Mouse (Mus musculus): Measurements from ENCODE around the gene Gm36210. TPM values are rescaled to one million over a fixed set of nuclear protein-coding genes. Genes with fewer than 3 reads are reported as not detected.

The Gm36210 gene
- polyA plus RNA-seq, 1 experiment from 2014 or later: not detected

DNA sequence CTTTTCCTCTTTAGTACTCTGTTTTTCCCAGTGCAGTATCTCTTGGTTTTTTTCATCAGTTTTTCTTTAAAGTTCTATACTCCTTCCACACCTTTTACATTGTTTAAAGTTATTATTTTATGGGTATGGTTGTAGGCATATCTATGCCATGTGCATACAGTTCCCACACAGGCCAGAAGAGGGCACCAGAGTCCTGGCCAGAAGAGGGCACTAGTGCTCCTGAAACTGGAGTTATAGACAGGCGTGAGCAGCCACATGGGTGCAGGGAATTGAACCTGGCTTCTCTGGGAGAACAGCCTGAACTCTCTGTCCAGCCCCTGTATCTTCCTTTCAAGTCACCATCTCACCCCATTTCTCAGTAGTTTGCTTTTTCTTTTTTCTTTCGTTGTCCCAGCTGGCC lies 32.1 kb upstream of the Gm36210 start:
- ATAC-seq (ENCODE audit: insufficient number of reproducible peaks, insufficient read depth, low FRiP score, low read depth): no peak
- Histone ChIP-seq H3K27me3 (ENCODE audit: control insufficient read depth, insufficient read depth, low read length) (no peaks in the 10 kb centered on the region), H3K4me2 (replicated peaks; ENCODE audit: low read depth, low read length) (no peak overlapping the region), H3K4me1 (ENCODE audit: control insufficient read depth, insufficient read depth, low read length) (no peaks in the 10 kb centered on the region), H3K4me3 (ENCODE audit: low read depth, low read length) (no peak overlapping the region), H3K9ac (replicated peaks; ENCODE audit: low read depth, low read length) (no peak overlapping the region), H3K36me3 (ENCODE audit: control insufficient read depth, insufficient read depth, low read length) (no peaks in the 10 kb centered on the region), H3K27ac (ENCODE audit: low read length) (no peak overlapping the region), H3K9me3 (ENCODE audit: control insufficient read depth, low read depth, low read length) (peaks cover 2% of the 10 kb centered on the region; the same call in 1 of the 2 replicates)
- WGBS: 45% methylated on average over 2 of the region's 2 CpGs

DNA sequence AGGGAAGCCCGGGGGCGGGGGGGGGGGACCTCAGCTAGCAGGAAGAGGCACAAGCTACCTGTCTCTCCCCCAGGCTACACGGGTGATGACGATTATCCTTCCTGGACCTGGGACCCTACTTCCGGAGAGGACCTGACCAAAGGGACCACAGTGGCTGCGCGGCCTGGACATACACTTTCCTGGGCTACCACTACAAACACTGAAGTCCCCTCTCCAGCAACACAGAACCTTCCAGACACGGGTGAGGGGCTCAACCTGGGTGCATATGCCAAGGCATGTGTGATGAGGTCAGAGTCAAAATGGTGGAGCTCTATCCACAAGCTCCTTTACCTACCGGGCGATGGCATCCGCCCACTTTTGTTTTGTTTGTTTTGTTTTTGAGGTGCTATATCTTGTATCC lies 31.1 kb upstream of the Gm36210 start:
- Histone ChIP-seq H3K9me3 (ENCODE audit: control insufficient read depth, low read depth, low read length) (peaks cover 2% of the 10 kb centered on the region; the same call in 1 of the 2 replicates), H3K27me3 (ENCODE audit: control insufficient read depth, insufficient read depth, low read length) (no peaks in the 10 kb centered on the region), H3K9ac (replicated peaks; ENCODE audit: low read depth, low read length) (no peak overlapping the region), H3K27ac (ENCODE audit: low read length) (no peak overlapping the region), H3K36me3 (ENCODE audit: control insufficient read depth, insufficient read depth, low read length) (no peaks in the 10 kb centered on the region), H3K4me2 (replicated peaks; ENCODE audit: low read depth, low read length) (no peak overlapping the region), H3K4me3 (ENCODE audit: low read depth, low read length) (no peak overlapping the region), H3K4me1 (ENCODE audit: control insufficient read depth, insufficient read depth, low read length) (no peaks in the 10 kb centered on the region)
- no peak for ATAC-seq (ENCODE audit: insufficient number of reproducible peaks, insufficient read depth, low FRiP score, low read depth)
- WGBS: 75% methylated on average over 11 of the region's 11 CpGs

GRCm38 (mm10) chr7:4936832-4937231 lies 30.5 kb upstream of the Gm36210 start:
- H3K9me3 ChIP-seq (ENCODE audit: control insufficient read depth, low read depth, low read length): peaks cover 2% of the 10 kb centered on the region; the same call in 1 of the 2 replicates
- no peak overlapping the region for H3K27ac ChIP-seq (ENCODE audit: low read length)
- WGBS: 76% methylated on average over 10 of the region's 10 CpGs
- H3K9ac ChIP-seq (replicated peaks; ENCODE audit: low read depth, low read length): no peak overlapping the region
- H3K36me3 ChIP-seq (ENCODE audit: control insufficient read depth, insufficient read depth, low read length): no peaks in the 10 kb centered on the region
- H3K27me3 ChIP-seq (ENCODE audit: control insufficient read depth, insufficient read depth, low read length): no peaks in the 10 kb centered on the region
- no peak overlapping the region for H3K4me3 ChIP-seq (ENCODE audit: low read depth, low read length)
- H3K4me2 ChIP-seq (replicated peaks; ENCODE audit: low read depth, low read length): no peak overlapping the region
- ATAC-seq (ENCODE audit: insufficient number of reproducible peaks, insufficient read depth, low FRiP score, low read depth): no peak
- H3K4me1 ChIP-seq (ENCODE audit: control insufficient read depth, insufficient read depth, low read length): no peaks in the 10 kb centered on the region

- Histone ChIP-seq H3K27ac (ENCODE audit: low read length) (no peak overlapping the region), H3K4me2 (replicated peaks; ENCODE audit: low read depth, low read length) (no peak overlapping the region), H3K9ac (replicated peaks; ENCODE audit: low read depth, low read length) (no peak overlapping the region), H3K36me3 (ENCODE audit: control insufficient read depth, insufficient read depth, low read length) (no peaks in the 10 kb centered on the region), H3K4me1 (ENCODE audit: control insufficient read depth, insufficient read depth, low read length) (no peaks in the 10 kb centered on the region), H3K9me3 (ENCODE audit: control insufficient read depth, low read depth, low read length) (peaks cover 2% of the 10 kb centered on the region; the same call in 1 of the 2 replicates), H3K4me3 (ENCODE audit: low read depth, low read length) (no peak overlapping the region), H3K27me3 (ENCODE audit: control insufficient read depth, insufficient read depth, low read length) (no peaks in the 10 kb centered on the region)
- ATAC-seq (ENCODE audit: insufficient number of reproducible peaks, insufficient read depth, low FRiP score, low read depth): no peak
- 80% methylated on average over 4 of the region's 4 CpGs for WGBS
Measured at GRCm38 (mm10) chr7:4934160-4934914, 28.0 kb upstream of the Gm36210 start.

DNA sequence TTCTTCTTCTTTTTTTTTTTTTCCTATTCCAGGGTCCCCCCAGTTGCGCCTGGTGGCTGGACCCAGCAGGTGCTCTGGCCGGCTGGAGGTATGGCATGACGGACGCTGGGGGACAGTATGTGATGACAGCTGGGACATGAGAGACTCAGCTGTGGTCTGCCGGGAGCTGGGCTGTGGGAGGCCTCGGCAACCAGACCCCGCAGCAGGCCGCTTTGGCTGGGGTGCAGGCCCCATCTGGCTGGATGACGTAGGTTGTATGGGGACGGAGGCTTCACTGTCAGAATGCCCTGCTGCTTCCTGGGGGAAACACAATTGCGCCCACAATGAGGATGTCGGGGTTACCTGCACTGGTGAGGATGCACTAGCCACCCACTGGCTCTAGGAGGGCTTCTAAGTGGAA lies 26.8 kb upstream of the Gm36210 start:
- H3K4me2 ChIP-seq (replicated peaks; ENCODE audit: low read depth, low read length): no peak overlapping the region
- no peak overlapping the region for H3K9ac ChIP-seq (replicated peaks; ENCODE audit: low read depth, low read length)
- no peak overlapping the region for H3K4me3 ChIP-seq (ENCODE audit: low read depth, low read length)
- H3K27ac ChIP-seq (ENCODE audit: low read length): no peak overlapping the region
- WGBS: 82% methylated on average over 12 of the region's 12 CpGs
- no peaks in the 10 kb centered on the region for H3K27me3 ChIP-seq (ENCODE audit: control insufficient read depth, insufficient read depth, low read length)
- H3K4me1 ChIP-seq (ENCODE audit: control insufficient read depth, insufficient read depth, low read length): peaks cover 1% of the 10 kb centered on the region; the same call in 1 of the 2 replicates
- no peak for ATAC-seq (ENCODE audit: insufficient number of reproducible peaks, insufficient read depth, low FRiP score, low read depth)
- H3K36me3 ChIP-seq (ENCODE audit: control insufficient read depth, insufficient read depth, low read length): no peaks in the 10 kb centered on the region
- peaks cover 2% of the 10 kb centered on the region; the same call in 1 of the 2 replicates for H3K9me3 ChIP-seq (ENCODE audit: control insufficient read depth, low read depth, low read length)

GRCm38 (mm10) chr7:4928323-4928722 lies 22.0 kb upstream of the Gm36210 start:
- no peak for ATAC-seq (ENCODE audit: insufficient number of reproducible peaks, insufficient read depth, low FRiP score, low read depth)
- no peak overlapping the region for H3K4me2 ChIP-seq (replicated peaks; ENCODE audit: low read depth, low read length)
- peaks cover 36% of the 10 kb centered on the region for H3K4me1 ChIP-seq (ENCODE audit: control insufficient read depth, insufficient read depth, low read length)
- no peaks in the 10 kb centered on the region for H3K27me3 ChIP-seq (ENCODE audit: control insufficient read depth, insufficient read depth, low read length)
- 53% methylated on average over 17 of the region's 17 CpGs for WGBS
- H3K4me3 ChIP-seq (ENCODE audit: low read depth, low read length): no peak overlapping the region
- H3K9me3 ChIP-seq (ENCODE audit: control insufficient read depth, low read depth, low read length): no peaks in the 10 kb centered on the region
- H3K9ac ChIP-seq (replicated peaks; ENCODE audit: low read depth, low read length): no peak overlapping the region
- no peak overlapping the region for H3K27ac ChIP-seq (ENCODE audit: low read length)
- no peaks in the 10 kb centered on the region for H3K36me3 ChIP-seq (ENCODE audit: control insufficient read depth, insufficient read depth, low read length)

DNA sequence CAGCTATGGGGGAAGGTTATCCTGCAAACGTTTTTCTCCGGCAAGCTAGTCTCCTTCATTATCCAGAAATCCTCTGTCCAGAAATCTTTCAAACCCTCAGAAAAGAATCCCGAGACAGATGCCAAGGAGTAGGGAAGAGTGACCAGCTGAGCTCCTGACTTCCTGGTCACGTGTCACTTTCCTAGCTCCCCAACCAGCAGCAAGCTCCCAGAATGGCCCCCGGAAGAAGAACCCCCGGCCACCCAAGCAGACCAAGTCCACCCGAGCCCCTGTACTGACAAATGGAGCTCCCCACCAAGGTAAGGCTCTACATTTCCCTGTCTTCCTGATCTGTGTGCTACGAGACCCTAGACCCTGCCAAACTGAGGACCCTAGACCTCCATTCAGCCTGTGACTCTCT lies 21.4 kb upstream of the Gm36210 start:
- Histone ChIP-seq H3K4me3 (ENCODE audit: low read depth, low read length) (no peak overlapping the region), H3K27me3 (ENCODE audit: control insufficient read depth, insufficient read depth, low read length) (no peaks in the 10 kb centered on the region), H3K27ac (ENCODE audit: low read length) (no peak overlapping the region), H3K36me3 (ENCODE audit: control insufficient read depth, insufficient read depth, low read length) (no peaks in the 10 kb centered on the region), H3K9ac (replicated peaks; ENCODE audit: low read depth, low read length) (no peak overlapping the region), H3K4me2 (replicated peaks; ENCODE audit: low read depth, low read length) (no peak overlapping the region), H3K4me1 (ENCODE audit: control insufficient read depth, insufficient read depth, low read length) (peaks cover 42% of the 10 kb centered on the region), H3K9me3 (ENCODE audit: control insufficient read depth, low read depth, low read length) (no peaks in the 10 kb centered on the region)
- WGBS: 52% methylated on average over 8 of the region's 8 CpGs
- ATAC-seq (ENCODE audit: insufficient number of reproducible peaks, insufficient read depth, low FRiP score, low read depth): no peak

DNA sequence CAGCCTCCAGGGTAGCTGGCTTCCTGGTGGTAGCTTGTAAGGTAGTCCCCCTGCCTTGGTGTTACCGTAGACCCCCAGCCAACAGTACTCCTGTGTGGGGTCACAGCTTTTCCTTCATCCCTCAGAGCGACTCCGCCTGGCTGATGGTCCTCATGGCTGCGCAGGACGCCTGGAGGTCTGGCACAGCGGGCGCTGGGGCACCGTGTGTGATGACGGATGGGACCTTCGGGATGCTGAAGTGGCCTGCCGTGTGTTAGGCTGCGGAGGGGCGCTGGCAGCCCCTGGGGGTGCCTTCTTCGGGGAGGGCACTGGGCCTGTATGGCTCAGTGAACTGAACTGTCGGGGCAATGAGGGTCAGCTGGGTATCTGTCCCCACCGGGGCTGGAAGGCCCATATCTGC lies 20.5 kb upstream of the Gm36210 start:
- no peak for ATAC-seq (ENCODE audit: insufficient number of reproducible peaks, insufficient read depth, low FRiP score, low read depth)
- no peaks in the 10 kb centered on the region for H3K9me3 ChIP-seq (ENCODE audit: control insufficient read depth, low read depth, low read length)
- H3K4me1 ChIP-seq (ENCODE audit: control insufficient read depth, insufficient read depth, low read length): peaks cover 47% of the 10 kb centered on the region
- H3K27me3 ChIP-seq (ENCODE audit: control insufficient read depth, insufficient read depth, low read length): no peaks in the 10 kb centered on the region
- H3K36me3 ChIP-seq (ENCODE audit: control insufficient read depth, insufficient read depth, low read length): no peaks in the 10 kb centered on the region
- no peak overlapping the region for H3K9ac ChIP-seq (replicated peaks; ENCODE audit: low read depth, low read length)
- no peak overlapping the region for H3K4me3 ChIP-seq (ENCODE audit: low read depth, low read length)
- H3K4me2 ChIP-seq (replicated peaks; ENCODE audit: low read depth, low read length): no peak overlapping the region
- H3K27ac ChIP-seq (ENCODE audit: low read length): no peak overlapping the region
- 68% methylated on average over 16 of the region's 16 CpGs for WGBS
